Mouse (Mus musculus): ENCODE measurements around the gene Lrrc8c.

The Lrrc8c gene

DNA sequence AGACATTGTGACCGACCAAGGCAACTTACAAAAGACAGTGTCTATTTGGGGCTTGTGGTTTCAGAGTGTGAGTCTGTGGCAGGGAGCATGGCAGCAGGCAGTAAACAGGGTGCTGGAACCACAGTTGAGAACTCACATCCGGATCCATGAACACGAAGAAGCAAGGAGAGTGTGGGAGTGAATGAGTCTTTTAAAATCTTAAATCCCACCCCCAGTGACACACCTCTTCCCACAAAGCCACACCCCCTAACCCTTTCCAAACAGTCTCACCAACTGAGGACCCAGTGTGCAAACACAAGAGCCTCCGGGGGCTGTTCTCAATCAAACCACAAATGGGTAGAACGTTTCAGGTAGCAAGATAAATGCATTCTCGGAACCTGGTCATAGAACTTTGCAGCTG is 37.1 kb downstream of the Lrrc8c start:
- DNase-seq (ENCODE audit: low spot score), result no peak

DNA sequence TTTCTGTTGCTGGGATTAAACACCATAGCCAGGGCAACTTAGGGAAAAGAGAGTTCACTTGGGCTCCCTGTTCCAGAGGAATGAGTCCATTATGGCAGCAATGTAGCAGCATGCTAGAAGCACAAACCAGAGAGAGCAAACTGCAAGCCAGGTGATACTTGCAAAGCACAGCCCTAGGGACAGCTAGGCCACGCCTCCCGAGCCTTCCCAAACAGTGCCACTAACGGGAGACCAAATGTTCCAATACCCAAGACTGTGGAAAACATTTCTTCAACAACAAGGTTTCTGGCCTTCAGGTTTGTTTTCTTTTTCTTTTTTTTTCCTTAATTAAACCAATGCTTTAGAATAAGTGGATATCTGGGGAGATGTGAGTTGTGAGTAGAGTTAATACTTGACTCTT is 38.2 kb downstream of the Lrrc8c start:
- no peak for DNase-seq (ENCODE audit: low spot score)

DNA sequence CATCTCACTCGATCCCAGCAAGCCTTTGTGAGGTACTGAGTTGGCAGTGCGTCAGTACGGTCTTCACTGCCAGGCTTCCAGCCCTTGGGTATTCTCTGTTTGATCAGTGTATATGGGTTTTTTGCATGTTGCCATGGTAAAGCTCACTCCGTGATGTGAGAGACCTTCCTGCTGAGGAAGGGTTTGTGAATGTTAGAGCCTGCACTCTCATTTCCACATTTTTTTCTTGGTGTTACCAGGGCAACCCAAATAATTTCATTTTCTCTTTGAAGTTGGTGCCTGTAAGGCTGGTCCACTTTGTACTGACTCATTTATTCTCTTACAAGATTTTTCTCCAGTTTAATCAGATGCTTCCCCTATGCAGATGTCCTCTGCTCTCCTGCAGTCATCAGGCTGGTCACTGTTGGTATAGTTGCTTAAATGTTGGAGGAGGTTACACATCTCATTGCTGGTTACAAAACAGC is 38.6 kb downstream of the Lrrc8c start:
- no peak for DNase-seq (ENCODE audit: low spot score)

DNA sequence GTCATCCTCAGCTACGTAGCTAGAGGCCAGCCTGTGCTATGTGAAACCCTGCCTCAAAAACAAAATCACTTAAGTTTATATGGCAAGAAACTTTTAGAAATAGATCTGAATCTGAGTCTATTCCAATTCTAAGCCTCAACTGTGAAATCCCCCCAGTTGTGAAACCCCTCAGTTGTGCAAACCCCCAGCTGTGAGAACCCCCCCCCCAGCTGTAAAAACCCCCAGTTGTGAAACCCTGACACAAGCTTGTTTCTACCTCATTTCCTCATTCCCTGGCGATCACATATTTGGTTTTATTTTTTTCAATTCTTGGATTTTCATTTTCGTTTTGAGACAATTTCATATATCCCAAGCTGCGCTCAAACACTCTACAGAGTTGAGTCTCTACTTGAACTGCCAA is 39.3 kb downstream of the Lrrc8c start:
- no peak for DNase-seq (ENCODE audit: low spot score)

DNA sequence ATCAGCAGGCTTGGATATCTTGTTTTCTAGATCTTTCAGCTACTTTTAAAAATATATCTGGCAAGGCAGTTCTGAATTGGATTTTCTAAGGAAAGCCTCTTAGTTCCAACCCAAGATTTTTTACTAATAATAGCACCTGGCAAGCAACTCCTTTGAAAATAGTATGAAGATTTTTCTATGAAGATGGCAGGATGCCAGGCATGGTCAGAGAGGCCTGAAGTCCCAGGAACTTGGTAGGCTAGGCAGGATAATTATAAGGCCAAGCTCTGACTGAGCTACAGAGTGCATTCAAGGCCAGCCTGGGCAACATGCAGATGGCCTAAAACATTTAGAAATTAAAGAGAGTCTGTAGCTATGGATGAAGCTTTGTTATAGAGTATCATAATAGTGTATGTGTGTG is 42.7 kb downstream of the Lrrc8c start:
- no peak for DNase-seq (ENCODE audit: low spot score)

DNA sequence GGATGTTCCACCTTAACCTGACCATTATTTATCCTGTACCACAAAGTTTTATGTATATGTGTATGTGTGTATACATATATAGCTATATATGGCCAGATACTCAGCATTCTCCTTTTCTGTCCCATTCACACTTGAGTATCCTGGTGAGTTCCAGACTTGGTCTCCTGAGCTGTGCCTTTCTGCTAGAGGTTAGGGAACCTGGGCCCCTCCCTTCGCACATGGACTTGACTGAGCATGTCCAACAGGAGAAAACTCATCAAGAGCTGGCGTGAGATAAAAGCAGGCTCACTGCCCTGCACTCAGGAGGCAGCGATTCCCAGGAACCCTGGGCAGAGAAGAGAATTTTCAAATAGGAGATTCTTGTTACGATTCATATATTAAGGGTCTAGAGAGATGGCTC is 45.6 kb downstream of the Lrrc8c start:
- DNase-seq (ENCODE audit: low spot score), result no peak

DNA sequence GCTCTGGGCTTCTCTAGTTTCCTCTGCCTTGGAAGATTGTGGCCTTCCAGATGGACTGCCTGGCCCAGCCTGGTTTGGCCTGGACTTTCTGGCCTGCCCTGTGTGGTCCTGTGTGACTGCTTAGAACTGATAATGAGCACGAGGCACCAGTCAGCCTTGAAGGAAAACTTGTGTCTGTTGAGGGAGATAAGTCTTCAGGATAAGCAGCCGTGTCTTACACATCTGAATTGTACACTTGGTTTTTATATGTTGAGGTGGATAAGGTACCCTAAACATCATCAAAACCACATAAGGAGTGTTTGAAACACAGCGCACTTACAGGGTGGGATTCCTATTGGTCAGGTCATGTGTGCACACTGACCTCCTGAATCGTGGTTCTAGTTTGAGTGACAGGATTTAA is 46.6 kb downstream of the Lrrc8c start:
- no peak for DNase-seq (ENCODE audit: low spot score)

DNA sequence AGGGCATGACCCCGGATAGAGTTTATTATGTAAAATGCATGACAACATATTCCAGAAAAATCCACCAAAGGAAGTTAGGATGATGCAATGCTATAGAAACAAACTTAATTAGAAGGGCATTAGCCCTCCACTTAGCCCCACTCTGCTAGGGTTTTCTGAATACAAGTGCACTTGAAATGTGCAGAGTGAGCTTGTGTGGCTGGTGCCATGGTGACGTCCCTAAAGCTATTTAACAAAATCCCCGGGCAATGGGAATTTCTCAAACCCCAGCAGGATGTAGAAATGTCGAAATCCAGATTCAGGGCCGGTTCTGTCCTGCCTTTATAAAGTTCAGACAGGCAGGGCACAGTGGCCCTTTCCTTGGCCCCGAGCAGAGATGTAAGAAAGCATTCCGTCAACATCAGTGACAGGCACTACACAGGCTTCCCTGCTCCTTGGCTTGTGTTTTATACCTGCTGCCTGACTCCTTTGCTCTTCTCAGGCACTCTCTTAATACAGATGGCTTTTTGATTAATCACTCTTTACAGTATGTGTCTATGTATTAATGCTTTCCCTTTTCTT is 47.7 kb downstream of the Lrrc8c start:
- no peak for DNase-seq (ENCODE audit: low spot score)

DNA sequence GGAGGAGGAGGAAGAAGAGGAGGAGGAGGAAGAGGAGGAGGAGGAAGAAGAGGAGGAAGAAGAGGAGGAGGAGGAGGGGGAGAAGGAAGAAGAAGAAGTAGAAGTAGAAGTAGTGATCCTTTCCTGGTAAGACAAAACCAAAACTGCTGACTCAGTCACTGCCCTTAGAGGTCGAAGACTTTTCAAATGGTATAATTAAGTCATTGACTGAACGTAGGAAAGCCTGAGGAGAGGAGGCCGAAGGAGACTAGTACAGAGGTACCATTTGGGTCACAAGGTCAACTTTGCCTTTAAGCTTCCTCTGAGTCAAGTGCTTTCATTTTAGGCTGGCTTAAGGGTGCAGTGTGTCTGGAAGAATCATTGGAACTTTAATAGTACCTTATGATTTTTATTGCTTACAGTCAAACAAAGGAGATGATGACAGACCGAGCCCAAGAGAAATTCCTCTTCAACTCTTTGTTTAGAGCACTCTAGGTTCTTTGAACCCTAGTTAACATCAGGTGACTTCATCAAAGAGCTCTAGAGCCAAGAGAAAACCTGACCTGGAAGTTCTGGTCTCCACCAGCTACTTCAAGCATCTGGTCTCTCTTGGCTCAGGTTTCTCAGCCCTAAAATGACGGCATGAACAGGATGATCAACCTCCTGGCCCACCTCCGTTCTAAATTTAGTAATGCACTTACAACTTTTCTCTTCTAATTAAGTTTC is 49.0 kb downstream of the Lrrc8c start:
- no peak for DNase-seq (ENCODE audit: low spot score)

DNA sequence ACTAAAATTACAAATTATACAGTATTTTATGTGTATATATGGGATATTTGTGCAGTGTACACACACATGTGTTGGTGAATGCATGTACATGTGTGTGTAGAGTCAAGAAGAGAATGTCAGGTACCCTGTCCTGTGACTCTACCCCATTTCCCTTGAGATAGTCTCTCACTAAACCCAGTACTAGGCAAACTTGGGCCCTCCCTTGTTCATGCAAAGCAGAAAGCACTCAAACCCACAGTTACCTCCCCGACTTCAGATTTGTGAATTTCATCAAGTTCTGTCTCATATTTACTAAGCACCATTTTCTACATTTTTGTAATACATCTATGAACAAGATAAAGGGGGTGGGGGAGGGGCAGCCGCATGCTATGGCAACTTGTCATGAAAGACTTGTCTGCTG is 50.0 kb downstream of the Lrrc8c start:
- no peak for DNase-seq (ENCODE audit: low spot score)

DNA sequence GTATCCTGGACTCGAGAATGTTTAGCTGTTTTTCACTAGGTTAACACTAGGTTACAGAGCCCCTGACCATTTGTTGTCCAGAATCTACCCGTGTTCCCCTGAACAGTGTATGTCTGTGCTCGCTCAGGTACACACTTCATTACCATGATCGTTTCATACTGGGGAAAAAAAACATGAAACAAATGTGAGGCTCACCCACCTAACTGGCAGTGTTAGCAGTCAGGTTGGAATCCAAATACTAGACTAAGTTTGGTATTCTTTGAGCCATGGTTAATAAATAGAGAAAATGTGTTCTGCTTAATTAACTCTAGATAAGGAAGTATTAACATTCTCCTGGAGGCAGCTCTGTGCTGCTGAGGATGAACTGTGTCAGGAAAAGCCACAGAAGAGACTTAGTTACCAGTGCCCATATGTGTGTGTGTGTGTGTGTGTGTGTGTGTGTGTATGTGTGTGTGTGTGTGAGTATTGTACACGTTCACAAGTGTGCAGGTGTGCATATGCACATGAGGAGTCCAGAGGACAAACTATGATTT is 53.0 kb downstream of the Lrrc8c start:
- no peak for DNase-seq (ENCODE audit: low spot score)

DNA sequence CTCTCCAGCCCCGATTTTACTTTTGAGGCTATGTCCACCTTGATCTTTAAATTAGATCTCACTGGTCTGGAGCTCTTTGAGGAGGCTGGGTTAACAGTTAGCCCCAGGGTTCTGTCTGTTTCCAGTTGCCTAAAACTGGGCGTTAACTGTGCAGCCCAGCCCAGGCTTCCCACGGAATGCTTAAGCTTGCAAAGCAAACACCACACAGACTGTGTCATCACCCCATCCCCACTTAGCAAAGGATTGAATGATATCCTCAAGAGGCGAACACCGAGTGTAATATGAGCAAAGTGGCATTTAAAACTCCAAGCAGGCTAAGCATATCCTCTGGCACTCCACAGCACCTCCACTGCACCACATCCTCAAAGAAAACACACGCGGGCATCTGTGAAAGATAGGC is 53.7 kb downstream of the Lrrc8c start:
- no peak for DNase-seq (ENCODE audit: low spot score)

DNA sequence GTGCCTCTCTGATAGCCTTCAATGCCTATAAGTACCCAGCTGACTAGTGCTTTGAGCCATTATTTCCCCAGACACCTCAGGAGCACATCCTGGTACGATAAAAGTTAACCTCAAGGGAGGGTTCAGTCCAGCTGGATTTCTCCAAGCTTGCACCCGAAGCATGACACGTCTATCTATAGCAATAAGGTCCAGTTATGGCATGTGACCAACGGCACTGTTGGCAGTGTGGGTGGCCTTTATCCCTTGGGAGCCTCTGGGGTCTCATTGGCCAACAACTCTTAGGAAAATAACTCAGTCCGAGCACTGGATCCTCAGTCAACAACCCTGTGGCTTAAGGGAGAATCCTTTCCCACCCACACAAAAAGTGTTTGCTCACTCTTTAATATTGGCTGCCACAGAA is 55.6 kb downstream of the Lrrc8c start:
- DNase-seq (ENCODE audit: low spot score), result no peak

DNA sequence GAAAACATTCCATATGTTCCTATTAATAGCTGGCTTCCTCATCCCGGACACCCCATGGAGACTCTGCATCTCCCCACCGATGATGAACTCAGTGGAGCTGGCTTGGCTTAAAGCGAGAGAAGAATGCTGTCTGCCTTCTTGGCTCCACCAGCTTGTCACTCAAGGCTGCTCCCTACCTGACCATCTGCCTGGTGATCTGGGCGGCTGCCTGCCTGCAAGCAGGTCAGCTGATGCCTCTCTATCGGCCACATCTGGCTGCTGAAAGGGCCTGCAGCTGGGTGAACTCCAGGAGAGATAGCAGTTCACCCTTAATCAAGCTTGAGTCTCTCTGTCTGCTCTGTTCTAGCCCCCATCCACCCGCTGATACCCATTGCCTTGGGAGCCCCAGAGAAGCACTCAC is 56.7 kb downstream of the Lrrc8c start:
- DNase-seq (ENCODE audit: low spot score), result no peak

DNA sequence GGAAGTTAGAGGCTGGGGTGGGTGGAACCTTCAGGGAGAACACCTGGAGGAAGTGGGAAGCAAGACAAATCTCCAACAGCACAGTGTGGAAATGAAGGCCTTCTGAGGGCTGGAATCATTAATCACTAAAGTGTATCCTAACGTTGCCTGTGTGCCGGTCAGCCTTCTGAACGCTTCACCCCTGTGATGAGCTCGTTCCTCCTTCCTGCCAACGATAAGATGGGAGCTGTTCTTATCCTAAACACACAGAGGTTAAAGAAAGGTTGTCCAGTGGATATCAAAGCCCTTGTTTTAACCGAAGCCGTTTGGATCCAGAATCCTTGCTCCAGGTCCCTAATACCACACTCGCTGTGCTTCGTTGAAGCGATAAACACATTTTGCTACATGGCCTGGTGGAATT is 61.7 kb downstream of the Lrrc8c start:
- DNase-seq (ENCODE audit: low spot score), result no peak

DNA sequence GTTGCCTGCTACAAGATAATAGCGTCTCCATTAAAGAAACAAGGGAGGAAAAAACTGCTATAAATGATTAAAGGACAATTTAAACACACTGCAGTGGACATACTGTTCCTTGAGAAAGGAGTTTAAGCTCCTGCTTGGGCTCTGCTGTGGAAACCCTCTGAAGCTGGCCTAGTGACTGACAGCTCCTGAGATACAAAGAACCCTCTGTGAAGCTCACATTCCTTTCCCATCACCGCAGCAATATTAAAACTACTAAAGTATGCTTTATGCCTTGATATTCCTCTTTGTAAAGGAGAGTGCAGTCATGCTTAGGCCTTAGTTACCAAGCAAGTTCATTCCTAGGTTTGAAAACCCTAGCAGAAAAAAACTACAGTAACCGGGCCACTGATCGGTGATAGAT is 66.7 kb downstream of the Lrrc8c start:
- no peak for DNase-seq (ENCODE audit: low spot score)

DNA sequence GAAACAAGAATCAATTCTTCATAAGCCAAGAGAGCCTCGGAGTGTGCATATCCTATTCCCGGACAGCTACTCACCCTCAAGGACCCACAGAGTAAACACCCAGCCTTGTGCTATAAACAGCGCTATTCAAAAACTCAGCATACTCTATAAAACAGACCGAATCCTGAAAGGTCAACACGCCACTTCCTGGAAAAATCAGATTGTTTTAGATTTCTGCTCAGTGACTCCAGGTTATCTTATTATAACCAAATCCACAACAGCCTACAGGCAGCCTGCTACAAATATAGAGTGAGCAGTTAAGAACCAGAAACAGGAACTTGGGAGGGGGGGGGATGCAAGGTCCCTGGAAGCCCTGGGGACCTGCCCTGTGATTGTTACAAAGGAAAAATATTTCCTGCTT is 67.5 kb downstream of the Lrrc8c start:
- DNase-seq (ENCODE audit: low spot score), result no peak

DNA sequence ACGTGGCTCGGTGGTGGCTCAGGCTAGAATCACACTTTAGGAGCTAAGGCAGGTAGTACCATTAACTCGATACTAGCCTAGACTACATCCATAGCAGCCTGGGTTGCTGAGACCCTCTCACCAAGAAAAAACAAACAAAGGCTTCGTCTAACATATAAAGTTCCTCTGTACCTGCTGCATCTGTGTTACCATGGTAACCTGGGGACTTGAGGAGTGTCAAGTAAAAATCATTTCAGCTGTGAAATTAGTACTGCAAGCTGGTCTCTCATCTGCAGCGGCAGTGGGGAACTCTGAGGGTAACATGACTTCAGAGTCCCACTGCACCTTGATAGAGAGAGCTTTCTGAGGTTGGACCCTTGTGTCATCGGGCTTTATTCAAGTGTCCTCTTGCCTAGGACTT is 68.3 kb downstream of the Lrrc8c start:
- no peak for DNase-seq (ENCODE audit: low spot score)

DNA sequence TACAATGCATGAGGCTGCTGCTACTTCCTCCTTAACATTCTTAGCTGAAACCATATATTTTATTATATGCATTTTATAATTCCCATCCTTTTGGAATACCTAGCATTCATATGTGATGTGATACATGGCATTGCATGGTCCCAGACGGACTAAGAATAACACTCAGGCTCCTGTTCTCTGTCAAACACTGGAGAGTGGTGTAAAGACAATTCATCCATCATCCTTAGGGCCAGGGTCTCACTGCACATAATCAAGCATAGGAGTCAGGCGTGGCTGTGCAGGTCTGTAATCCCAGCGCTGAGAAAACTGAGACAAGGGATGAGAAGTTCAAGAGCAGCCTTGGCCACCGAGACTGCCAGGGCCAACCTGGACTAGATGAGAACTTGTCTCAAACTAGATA is 69.5 kb downstream of the Lrrc8c start:
- DNase-seq (ENCODE audit: low spot score), result no peak

DNA sequence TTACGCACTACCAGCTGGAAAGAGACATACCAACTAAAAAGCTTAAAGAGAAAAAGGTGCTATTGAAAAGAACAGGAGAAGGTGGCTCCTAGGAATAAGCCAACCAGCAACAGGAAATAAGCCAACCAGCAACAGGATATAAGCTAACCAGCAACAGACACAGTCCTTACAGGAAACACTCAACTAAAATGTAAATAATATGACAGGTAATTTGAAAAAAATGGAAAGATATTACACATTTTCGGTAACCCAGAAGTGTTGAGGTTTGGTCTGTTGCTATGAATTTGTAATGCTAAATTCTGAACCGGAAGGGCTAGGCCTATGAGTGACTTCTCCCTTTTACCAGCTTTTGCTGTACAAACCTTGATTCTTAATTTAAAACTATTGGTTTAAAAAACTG is 69.9 kb downstream of the Lrrc8c start:
- no peak for DNase-seq (ENCODE audit: low spot score)

DNA sequence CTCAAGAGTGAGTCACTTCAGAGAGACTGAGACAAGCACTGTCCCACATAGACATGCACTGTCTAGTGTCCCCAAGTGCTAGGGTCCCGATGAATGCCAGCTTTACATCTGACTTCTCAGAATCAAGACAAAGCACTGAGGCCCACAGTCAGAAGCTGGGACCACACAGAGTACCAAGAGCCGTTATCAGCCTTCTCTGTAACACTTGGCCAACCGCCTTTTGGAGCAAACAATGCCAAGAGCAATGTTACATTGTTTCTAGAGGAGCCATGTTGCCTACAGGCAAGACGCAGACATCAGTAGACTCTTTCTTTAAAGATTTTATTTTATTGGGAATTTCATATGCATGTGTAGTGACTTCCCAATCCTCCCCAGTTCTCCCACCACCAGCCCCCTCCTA is 73.2 kb downstream of the Lrrc8c start:
- DNase-seq (ENCODE audit: low spot score), result no peak

DNA sequence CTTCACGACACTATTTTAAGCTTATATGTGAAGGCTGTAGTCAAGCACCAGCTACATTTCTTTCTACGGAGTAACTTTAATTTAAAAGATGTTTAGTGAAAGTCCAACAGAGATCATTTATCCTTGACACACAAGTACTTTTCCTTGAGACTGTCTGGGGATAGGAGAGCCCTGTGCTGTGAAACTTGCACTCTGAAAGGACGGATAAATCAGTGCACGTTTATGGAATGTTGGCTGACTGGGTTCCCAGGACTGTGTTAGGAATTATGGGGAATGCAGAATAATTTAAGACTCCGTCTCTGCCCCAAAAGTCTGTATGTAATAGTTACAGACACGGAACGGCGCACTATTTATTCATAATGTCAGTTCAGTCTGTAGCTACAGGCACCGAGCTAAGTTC is 74.4 kb downstream of the Lrrc8c start:
- no peak for DNase-seq (ENCODE audit: low spot score)

DNA sequence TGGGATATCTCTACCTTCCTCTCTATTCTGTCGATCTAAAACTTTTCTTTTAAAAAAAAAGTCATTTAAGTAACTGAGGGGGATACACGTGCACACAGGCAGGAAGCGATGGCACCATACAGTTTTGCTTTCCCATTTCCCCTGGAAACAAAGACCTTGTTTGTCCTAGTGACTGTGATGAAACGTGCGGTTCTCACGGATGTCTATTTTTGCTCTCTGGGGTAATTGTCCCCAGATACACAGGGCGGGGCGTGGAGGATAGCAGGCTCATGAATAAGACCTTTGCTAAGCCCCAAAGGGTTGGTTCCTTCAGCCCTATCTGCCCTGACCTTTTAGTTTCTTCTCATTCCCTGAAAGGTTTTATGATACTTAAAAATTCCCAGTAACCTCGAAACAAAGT is 79.7 kb downstream of the Lrrc8c start:
- DNase-seq (ENCODE audit: low spot score), result no peak

DNA sequence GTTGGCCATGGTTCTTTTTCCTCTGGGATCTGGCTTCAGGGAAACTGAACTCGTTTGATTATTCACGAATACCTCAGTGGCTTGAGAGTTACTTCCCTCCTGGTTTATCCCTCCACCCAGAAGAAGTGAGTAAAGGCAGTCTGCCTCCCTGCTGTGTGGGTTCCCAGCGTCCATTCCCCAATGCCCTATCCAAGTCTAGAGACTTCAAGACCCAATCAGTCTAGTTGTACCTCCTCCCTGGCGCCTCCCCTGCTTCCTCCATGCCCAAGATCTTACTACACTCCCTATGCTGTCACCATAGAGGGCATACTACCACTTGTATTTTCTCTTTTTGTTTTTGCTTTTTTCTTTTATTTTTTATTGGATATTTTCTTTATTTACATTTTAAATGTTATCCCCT is 80.1 kb downstream of the Lrrc8c start:
- DNase-seq (ENCODE audit: low spot score), result no peak

Data from ovary, postnatal 14 days (tissue).